Comparison of ENCODE assay signal across 8 mouse cellular contexts in genomic region chr11:79254391-79255098, GRCm38 (mm10). TPM values are rescaled to one million over a fixed set of nuclear protein-coding genes. Genes with fewer than 3 reads are reported as not detected.
DNase-seq lines count a peak whose midpoint lies in the region; ATAC-seq lines count a peak whose summit lies in the region.

Wsb1 (minus strand) TSS chr11:79254671.

- peaks cover 45% of the 10 kb centered on the region for H3K4me1 ChIP-seq in megakaryocyte, embryonic 14.5 days

- H3K36me3 ChIP-seq in megakaryocyte, embryonic 14.5 days (replicated peaks; ENCODE audit: low read length): peaks cover 27% of the 10 kb centered on the region

- peak; percentile 90 for ATAC-seq in common myeloid progenitor, adult 5-6 weeks (replicated peaks; ENCODE audit: low read depth, poor library complexity, severe bottlenecking)

- 0 out of 2 replicates have a peak, but pooled peaks cover 3% of the 10 kb centered on the region for H3K9me3 ChIP-seq in megakaryocyte, embryonic 14.5 days

- H3K4me3 ChIP-seq in megakaryocyte, embryonic 14.5 days (replicated peaks): peak within 1 kb of the TSS; percentile 95

- no peaks in the 10 kb centered on the region for H3K27me3 ChIP-seq in megakaryocyte, embryonic 14.5 days (replicated peaks)

- DNase-seq in ZHBTc4 (ENCODE audit: low read depth, low spot score): peak; percentile 97
- peak; percentile 90 to 93 for DNase-seq in gastrocnemius, adult 8-10 months (ENCODE audit: low spot score in 2 of 2)
- DNase-seq in hindlimb bud, embryonic 11.5 days (ENCODE audit: extremely low spot score, low read depth, low spot score): peak; percentile 58
- DNase-seq in left cerebral cortex, adult 8-10 months (ENCODE audit: low spot score in 2 of 2): peak; percentile 88 to 95
- DNase-seq in right cerebral cortex, postnatal 10 days (ENCODE audit: low spot score in 2 of 2): peak; percentile 95 to 96
- DNase-seq in urinary bladder, postnatal 25 days (ENCODE audit: low spot score): peak; percentile 93

RNA-seq across cellular contexts. Expression of gene Wsb1, which starts in this region (rescaled TPM):
- total RNA-seq in common myeloid progenitor, adult 5-6 weeks (2017): 118 and 127 TPM in 2 replicates
- 1 to 10 TPM; 1.9 to 6.9 (median 6.0) TPM for total RNA-seq in gastrocnemius, adult 8-10 months (2022)
- 10 to 100 TPM; 67.0 to 96.0 (median 77.4) TPM for total RNA-seq in left cerebral cortex, adult 8-10 months (2022)
- polyA plus RNA-seq in megakaryocyte, embryonic 14.5 days (2012; ENCODE audit: insufficient read depth, low replicate concordance): 41.4 and 63.4 TPM in 2 replicates

Comparison
In these comparisons a context has a peak if more than half of its experiments do, and no peak if none do; other contexts are left out.
1. Peak in every context shown above with its lines: DNase-seq, ATAC-seq and H3K4me3 ChIP-seq.
2. RNA of gene Wsb1 (total RNA-seq): 118 to 127 TPM in common myeloid progenitor, adult 5-6 weeks and 67.0 to 96.0 TPM in left cerebral cortex, adult 8-10 months; 1.9 to 6.9 TPM in gastrocnemius, adult 8-10 months; every median in the first group is over 4 times any median in the second.